Mouse (Mus musculus): ENCODE measurements around the gene Allc.

Allc gene

GRCm38 (mm10) chr12:28578147-28578546 lies 4.2 kb downstream of the Allc start:
- DNase-seq, result no peak

GRCm38 (mm10) chr12:28575366-28576070 lies 6.8 kb downstream of the Allc start:
- DNase-seq, result no peak

DNA sequence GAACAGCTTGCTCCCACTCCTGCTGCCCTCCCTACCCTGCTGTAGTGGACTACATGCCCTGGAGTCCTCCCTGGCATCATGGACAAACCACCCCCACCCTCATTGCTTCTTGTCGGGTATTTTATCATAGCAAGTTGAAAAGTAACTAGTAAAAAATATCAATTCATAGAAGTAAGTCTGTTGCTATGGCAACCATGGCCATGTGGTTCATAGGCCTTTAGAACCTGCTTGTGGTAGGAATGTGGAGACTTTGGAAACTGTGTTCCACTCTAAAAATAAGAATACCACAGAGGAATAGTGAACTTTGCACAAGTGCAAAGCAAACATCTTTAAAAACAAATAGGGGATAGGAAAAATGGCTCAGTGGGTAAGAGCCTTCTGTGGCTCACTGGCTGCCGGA lies 10.1 kb downstream of the Allc start:
- no peak for DNase-seq

- DNase-seq, result no peak
Measured at GRCm38 (mm10) chr12:28552299-28552698, 30.0 kb downstream of the Allc start, which contains the start of gene Dcdc2c. Gene Dcdc2c, minus strand, starts transcription at chr12:28552399.

DNA sequence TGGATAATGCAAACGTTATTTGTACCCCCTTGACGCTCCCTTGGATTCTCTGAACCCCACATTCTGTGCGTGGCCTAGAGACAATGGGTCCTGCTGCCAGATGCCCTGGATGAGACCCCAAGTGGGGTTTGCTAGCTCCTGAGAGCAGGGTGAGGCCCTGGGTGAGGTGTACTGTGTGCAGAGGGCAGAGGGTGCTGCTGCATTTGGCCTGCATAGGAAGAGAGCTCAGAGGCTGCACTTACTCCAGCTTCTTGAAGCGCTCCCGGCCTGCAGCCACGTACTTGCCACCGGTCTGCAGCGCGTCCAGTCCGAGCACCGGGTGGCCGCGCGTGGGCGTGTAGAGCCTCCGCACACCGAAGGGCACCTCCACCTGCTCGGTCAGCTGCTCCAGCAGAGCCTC lies 30.5 kb downstream of the Allc start:
- no peak for DNase-seq

- DNase-seq, result no peak
Measured at GRCm38 (mm10) chr12:28548887-28549286, 33.4 kb downstream of the Allc start.

DNA sequence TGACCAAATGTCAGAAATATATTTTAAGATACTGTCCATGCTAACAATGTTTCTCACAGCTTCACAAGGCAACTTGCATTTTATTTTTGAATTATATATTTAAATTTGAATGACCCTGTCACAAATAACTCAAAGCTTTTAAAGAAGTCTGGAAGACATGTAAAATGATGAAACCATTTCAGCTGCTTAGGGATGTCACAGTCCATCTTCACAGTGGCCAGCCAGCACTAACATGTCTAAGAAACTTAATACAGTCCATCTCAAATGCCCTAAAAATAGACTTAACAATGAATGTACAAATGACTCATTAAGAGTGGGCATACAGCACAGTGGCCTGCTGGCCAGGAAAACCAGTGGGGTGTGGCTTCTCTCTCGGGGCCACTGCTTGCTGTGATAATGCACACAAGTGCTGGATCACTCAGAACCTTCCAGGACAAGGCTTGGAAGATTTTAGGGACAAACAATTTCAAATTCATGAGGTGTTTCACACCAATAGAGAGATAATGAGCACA lies 68.0 kb downstream of the Allc start:
- DNase-seq, result no peak

DNA sequence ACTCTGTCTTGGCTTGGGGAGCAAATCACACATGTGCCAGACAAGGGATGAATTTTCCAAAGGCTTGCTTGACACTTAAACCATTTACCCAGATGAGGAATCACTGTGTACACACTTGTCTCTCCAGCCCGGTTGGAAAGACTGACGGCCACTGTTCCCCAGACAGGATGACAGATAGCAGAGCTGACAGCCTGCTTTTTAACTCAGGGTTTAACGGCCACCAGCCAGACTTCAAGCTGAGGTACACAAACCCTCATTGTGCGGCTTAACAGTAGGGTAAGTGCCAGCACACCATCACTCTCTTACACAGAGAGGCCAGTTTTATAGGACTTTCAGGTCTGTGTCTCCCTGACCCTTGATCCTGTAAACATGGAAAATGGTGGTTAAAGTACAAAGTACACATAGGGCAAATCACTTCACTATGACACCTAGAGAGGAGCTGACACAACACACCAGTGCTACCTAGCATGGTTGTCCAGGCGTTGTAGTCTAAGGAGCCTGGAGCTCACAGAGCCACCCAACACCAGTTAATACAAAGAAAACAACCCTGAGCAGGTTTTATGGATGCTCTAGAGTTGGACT lies 72.5 kb downstream of the Allc start:
- no peak for DNase-seq

Data from lung, postnatal 36 days (tissue).